ENCODE assay signal across 12 mouse cellular contexts in the genomic region with DNA sequence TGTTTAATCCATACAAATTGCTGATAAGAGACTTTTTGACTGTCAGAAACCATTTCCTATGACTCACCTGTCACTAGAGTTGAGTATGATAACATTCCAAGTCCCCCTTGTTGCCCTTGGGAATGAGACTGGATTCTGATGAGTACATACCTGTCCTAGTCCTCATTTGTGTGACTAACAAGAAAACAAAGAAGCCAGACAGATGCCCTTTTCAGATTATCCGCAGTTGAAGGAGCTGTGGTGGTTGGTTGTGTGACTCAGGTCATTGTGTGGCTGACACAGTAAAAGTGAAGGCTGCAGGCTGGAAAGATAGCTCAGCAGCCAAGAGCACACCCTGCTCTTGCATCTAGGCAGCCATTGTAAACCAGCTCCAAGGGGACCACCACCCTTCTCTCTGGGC. TPM values are rescaled to one million over a fixed set of nuclear protein-coding genes. Genes with fewer than 3 reads are reported as not detected.
"Had no signal": no experiment of that assay in that cellular context is flagged by ENCODE, and none has a peak within 500 bp of the region (broad histone marks: within the 10 kb centered on the region; RNA-seq: fewer than 3 reads in every experiment).

No protein-coding gene starts in this region.

- DNase-seq: kidney, adult 8-10 months; kidney, postnatal 25 days; layer of hippocampus, adult 9-11 months; liver, embryonic 13.5 days; liver, postnatal 0 days; lung, postnatal 14 days; thymus, adult 2 months; thymus, postnatal 25 days had no signal

RNA-seq across cellular contexts. Expression of gene Gm10401, which starts 35.5 kb away (rescaled TPM):
- total RNA-seq: left cerebral cortex, adult 2 months; left cerebral cortex, postnatal 14 days; monocyte, adult 5-6 weeks; neutrophil, adult 5-6 weeks had no signal
